Mouse (Mus musculus) adrenal gland, adult 8-10 months (tissue): ENCODE data around the gene Serpinb1b. TPM values are rescaled to one million over a fixed set of nuclear protein-coding genes. Genes with fewer than 3 reads are reported as not detected.

Source experiments
- DNase-seq: peaks from one replicate; pipeline ENCODE4 v3.0.0; 2022
- total RNA-seq, 4 experiments: library from RNA; stranded (reverse); gene quantifications; 2 replicates each; pipeline ENCODE4 v1.2.4; 2022

Gene Serpinb1b
- total RNA-seq, 4 experiments from 2014 or later = 0.56 to 0.99 TPM; not detected in 2

DNA sequence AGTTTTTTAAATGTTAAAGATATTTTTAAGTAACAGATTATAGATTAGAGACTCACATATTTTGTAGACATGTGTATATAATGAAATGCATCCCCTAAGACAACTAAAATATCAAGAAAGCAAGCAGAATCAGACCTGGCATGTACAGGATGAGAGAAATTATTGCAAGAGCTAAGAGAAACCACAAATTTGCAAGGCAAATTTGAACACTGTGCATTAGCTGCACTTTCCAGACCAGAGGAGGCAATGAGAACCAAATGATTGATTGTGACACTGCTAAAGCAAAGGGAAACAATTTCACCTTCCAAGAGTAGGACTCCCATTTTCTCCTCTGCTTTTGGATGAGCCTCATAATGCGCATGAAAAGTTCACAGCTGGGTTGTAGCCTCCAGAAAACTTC lies 17.2 kb downstream of the Serpinb1b start:
- DNase-seq = no peak

DNA sequence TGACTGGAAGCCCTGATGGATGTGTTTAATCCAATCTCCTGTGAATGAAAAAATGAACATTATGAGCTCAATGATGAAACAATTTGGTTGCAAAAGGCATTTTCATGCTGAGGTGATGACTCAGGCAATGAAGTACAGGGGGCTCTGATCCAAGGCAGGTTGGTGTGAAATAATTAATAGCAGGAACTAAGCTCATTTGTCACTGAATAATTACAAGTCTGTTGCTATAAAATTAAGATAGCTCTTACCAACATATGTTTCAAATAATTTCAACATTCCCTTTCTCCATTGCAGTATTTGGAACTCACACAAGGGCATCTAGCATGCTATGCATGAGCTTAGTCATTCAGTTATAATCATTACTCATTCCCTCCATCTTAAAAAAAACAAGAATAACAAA lies 27.3 kb downstream of the Serpinb1b start:
- no peak for DNase-seq

GRCm38 (mm10) chr13:33113054-33113453 lies 34.7 kb downstream of the Serpinb1b start:
- no peak for DNase-seq

DNA sequence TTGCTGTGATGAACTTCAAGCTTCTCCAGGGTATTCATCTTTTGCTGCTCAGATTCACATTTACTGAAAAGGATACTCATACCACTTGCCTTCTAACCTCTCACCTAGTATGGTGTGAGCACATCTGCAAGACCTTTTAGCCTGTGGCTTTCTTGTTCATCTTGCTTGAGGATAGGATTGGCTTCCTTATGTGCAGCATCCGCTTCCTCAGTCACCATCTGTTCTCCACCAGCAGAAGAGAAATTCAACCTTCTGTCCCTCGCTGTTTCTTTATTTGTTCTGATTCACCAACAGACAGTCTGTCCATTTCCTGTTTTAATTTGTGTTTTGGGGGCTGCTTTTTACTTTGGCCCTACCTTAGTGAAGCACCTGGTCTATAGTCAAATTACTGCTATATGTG lies 59.3 kb downstream of the Serpinb1b start:
- DNase-seq = no peak

GRCm38 (mm10) chr13:33141435-33141834 lies 63.1 kb downstream of the Serpinb1b start:
- DNase-seq = peak; percentile 37

Other genes with a start within 250 kb of the Serpinb1b start
- gene Serpinb1a, start 227.4 kb upstream of the Serpinb1b start, total RNA-seq = 100 to 1,000 TPM in 1 of 4 experiments, 10 to 100 TPM in 1, 1 to 10 TPM in 2; 5.5 to 130 (median 37.7) TPM
- not detected for gene Serpinb1c, start 180.4 kb upstream of the Serpinb1b start, total RNA-seq
- 10 to 100 TPM; 22.3 to 44.8 (median 27.7) TPM for gene Serpinb6b, start 113.4 kb upstream of the Serpinb1b start, total RNA-seq
- 10 to 100 TPM; 16.8 to 24.1 (median 22.0) TPM for gene Serpinb9, start 75.3 kb upstream of the Serpinb1b start, total RNA-seq
- gene Serpinb9b, start 51.2 kb upstream of the Serpinb1b start, total RNA-seq = under 1 TPM in 3 of 4 experiments, not detected in 1; 0.15 to 0.41 (median 0.28) TPM
- gene Serpinb9c, start 81.2 kb downstream of the Serpinb1b start, total RNA-seq = not detected
- gene Serpinb9d, start 114.4 kb downstream of the Serpinb1b start, total RNA-seq = not detected
- gene Serpinb9e, start 171.0 kb downstream of the Serpinb1b start, total RNA-seq = not detected
- not detected for gene Serpinb9f, start 245.5 kb downstream of the Serpinb1b start, total RNA-seq